Mouse (Mus musculus): ENCODE measurements around the gene Cmss1. TPM values are rescaled to one million over a fixed set of nuclear protein-coding genes. Genes with fewer than 3 reads are reported as not detected.

Gene Cmss1
- total RNA-seq (2021) = 10 to 100 TPM; 66.4 to 77.2 TPM

DNA sequence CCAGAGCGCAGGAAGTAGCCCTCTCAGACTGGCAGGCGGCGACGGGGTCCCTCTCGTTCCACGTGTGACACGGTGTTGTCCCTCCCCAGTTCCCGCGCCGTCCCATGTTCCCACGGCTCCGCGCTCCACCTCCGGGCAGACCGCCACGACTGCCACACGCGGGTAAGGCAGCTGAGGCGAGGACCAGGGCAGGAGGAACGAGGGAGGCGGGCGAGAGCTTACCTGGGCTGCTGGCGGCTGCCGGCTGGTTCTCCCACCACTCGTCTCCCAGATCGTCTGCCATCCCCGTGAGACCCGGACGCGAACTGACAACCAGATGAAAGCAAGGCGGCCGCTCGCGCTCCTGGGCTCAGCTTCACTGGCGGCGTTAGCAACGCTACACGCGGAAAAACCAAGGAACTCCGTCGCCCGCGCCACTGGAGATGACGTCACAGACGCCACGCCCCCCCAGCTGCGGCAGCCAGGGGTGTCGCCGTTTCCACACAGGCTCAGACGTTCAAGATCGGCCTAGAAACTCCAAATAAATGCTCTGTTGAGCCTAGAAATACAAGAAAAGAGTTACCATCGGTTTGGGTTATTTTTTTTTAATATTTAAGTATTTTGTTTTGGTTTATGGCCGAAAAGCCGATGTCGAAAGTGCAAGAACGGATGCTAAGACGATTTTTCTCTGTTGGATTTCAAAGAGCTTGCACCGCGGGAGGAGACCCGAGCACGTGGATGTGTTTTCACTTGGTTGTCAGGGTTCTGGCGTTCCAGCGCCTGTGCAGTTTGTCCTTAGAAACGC, at the start of gene Cmss1:
Cmss1 (minus strand) TSS at position 421 of the 784 bp plus-strand sequence.
- DNase-seq = peak; percentile 86 to 89
- intact Hi-C loops (cut with DNase I) = no loop called here

DNA sequence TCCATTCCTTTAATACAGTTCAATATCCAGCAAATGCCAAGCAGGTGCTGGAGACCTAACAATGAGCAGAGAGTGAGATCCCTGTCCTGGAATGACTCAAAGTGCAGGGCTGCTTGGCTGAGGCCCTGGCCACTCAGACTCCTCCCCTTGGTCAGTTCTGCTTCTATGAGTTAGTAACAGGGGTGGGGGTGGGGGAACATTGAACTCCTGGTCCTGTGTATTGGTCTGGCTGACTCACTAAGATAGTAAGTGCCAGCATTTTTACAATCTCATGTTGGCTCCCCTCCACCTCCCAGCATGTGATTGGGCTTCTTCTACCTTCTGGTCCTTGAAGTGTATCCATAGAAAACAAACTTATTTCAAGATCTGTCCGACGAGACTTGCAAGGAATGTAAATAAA, 43.2 kb upstream of the Cmss1 start:
- no peak for DNase-seq
- intact Hi-C loops (cut with DNase I) = no loop called here

DNA sequence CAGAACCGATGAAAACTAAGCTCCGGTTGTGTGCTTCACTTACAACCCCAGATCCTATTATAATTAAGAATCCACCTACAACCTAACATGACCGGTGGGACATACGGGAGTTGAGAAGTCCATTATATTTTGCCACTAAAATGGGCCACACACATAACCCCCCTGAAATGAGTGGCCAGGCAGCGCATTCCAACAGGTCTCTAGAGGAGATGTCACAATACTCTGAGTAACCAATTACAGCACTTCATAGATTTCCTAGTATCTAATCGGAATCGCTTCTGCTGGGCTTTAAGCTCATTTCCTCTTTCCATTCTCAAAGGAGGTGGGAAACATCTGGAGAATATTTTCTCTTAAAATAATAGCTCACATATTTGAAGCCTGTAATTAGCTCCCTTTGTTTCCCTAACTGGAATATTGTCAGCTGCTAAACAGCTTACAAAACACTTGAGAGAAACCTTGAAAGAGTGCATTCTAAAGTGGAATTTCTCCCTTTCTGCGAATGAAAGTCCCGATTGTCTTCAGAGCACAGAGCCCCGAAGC, 34.8 kb upstream of the Cmss1 start:
- no peak for DNase-seq
- intact Hi-C loops (cut with DNase I) = loop anchor here (5.0 kb wide), 1 partner anchor 211 kb away; no protein-coding TSS in a partner anchor

DNA sequence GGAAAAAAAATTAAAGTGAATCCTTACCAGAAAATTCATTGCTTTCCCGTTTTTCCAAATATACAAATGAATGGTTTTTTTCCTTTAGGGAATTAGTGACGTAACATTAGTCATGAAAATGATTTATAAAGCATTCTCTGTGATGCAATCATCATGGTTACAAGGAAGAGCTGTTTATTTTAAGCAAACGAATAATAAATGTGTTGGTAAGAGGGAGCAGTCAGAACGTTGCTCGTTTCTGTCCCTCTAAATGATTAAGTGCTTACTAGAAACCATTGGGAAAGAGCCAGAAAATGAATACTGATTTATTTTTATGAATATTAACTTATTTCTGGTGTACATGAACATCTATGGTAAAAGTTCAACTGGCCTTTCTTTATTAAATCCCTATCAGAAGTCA, 28.1 kb upstream of the Cmss1 start:
- intact Hi-C loops (cut with DNase I) = loop anchor here (1.0 to 10.0 kb wide), 4 partner anchors 33 to 1030 kb away; no protein-coding TSS in a partner anchor
- DNase-seq = no peak

GRCm38 (mm10) chr16:57634191-57634590, 27.5 kb upstream of the Cmss1 start:
- intact Hi-C loops (cut with DNase I) = loop anchor here (1.0 to 10.0 kb wide), 4 partner anchors 33 to 1031 kb away; no protein-coding TSS in a partner anchor
- DNase-seq = peak; percentile 74 to 75

DNA sequence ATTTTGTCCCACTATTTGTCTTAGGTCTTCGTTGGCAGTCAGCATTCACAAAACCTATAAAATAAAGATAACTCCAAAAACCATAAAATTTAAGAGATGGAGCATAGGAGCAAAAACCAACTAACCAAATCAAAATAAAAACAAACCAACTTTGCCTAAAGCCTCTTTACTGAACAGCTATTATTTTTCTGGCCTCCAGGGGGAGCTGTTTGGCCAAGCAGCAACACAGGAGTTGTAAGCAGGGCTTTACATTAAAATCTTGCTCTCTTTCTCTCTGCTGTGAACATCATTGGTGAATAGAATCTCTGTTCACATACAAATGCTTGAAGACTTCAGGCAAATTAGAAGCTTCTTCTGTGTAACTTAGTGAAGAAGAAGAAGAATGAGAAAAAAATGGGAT, 5.1 kb upstream of the Cmss1 start:
- intact Hi-C loops (cut with DNase I) = loop anchor here (5.0 kb wide), 1 partner anchor 671 kb away; no protein-coding TSS in a partner anchor
- DNase-seq = peak; percentile 14 to 37

DNA sequence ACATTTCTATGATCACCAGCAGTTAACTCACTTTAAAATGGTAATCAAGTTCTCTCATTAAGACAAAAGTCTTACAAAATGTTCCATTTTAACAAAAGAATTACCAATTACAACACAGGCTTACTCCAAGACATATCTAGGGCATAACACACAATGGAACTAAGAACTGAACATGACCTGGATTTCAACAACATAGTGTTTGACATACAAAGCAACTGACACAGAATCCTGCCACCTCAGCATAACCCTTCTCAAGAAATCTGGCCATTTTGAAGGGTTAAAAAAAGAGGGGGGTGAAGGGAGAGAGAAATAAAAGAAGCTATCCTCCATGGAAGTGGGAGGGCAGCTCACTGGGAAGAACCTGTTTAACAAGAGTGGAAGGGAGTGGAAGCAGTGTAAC, 5.6 kb downstream of the Cmss1 start:
- DNase-seq = no peak
- intact Hi-C loops (cut with DNase I) = no loop called here

- intact Hi-C loops (cut with DNase I) = no loop called here
These were observed 9.2 kb downstream of the Cmss1 start for GRCm38 (mm10) chr16:57597295-57597957.

GRCm38 (mm10) chr16:57593422-57594157, 13.1 kb downstream of the Cmss1 start:
- DNase-seq = no peak
- intact Hi-C loops (cut with DNase I) = loop anchor here (5.0 kb wide), 2 partner anchors 231 to 426 kb away; partner anchors contain the start of gene Nit2

More at GRCm38 (mm10) chr16:57597295-57597957, 9.2 kb downstream of the Cmss1 start:
- DNase-seq = no peak

- DNase-seq = no peak
- intact Hi-C loops (cut with DNase I) = no loop called here
These were observed 21.5 kb downstream of the Cmss1 start for GRCm38 (mm10) chr16:57585201-57585600.

DNA sequence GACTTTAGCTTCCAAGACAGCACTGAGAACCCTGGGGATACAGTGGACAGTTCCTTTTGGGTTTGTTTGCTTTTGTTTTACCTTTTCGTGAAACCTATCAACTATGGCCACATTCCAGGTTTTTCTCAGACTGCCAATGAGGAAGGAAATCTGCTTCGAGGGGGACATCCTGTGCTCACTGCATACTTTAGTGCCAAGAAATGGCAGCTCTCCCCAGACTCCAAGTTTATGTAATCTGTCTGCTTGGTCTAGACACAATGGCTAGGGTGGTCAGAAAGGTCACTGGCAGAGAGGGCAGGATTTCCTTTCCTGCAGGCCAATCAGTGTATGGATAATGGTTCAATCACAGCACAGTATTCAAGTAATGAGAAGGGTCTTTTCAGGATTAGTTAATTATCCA, 24.7 kb downstream of the Cmss1 start:
- DNase-seq = no peak
- intact Hi-C loops (cut with DNase I) = no loop called here

DNA sequence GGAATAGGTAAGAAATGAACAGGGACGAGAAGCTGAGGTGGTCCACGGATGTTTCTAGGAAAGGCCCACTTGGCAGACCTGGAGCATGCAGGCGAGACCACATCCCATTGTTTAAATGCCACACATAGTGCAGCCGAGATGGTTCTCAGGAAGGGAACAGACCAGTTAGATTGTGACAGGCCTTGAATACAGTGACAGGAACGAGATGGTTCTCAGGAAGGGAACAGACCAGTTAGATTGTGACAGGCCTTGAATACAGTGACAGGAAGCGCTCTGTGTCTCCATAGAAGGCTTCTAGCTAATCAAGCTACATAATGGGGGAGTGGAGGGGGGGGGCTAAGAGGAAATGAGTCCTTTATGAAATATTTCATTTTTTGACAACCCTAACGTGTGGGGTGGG, 26.6 kb downstream of the Cmss1 start:
- intact Hi-C loops (cut with DNase I) = loop anchor here (1.0 kb wide), 1 partner anchor 336 kb away; no protein-coding TSS in a partner anchor
- DNase-seq = no peak

DNA sequence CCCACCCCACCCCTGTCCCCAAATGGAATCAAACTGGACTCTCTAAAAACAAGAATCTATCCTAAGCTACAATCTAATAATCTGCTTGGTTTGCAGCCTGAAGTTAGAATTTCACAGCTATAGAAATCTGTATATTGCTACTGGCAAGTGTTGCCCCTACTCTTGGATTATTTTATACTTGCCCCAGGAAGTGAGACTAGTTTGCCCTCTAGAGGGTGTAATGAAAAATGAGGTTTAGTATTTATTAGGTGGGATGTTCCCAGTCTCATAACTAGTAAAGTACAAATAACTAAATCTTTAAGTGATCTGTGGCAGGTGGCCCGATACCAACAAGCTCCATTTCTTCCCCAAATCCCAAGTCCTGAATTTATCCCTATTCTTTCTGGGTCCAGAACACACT, 29.1 kb downstream of the Cmss1 start:
- intact Hi-C loops (cut with DNase I) = loop anchor here (2.0 to 5.0 kb wide), 3 partner anchors 45 to 179 kb away; no protein-coding TSS in a partner anchor
- DNase-seq = no peak

GRCm38 (mm10) chr16:57575764-57576388, 30.8 kb downstream of the Cmss1 start:
- intact Hi-C loops (cut with DNase I) = loop anchor here (2.0 to 5.0 kb wide), 3 partner anchors 44 to 177 kb away; no protein-coding TSS in a partner anchor

DNA sequence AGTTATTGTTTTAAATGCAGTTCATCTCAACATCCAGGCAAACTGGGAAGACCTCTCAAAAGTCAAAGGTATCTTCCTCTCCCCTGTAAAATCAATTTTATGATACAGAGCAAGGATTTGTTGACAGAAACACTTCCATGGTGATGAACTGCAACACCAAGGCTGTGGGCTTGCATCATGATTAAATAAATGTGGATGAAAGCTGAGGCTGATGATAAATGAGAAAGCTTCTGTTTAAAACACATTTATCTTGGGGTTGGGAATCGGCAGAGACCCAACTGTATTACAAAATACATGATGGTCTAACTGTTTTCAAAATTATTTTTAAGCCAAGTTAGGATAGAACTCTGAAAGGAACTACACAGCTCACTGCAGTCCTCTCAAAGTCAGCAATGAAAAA, 32.8 kb downstream of the Cmss1 start:
- intact Hi-C loops (cut with DNase I) = loop anchor here (2.0 kb wide), 1 partner anchor 17 kb away; no protein-coding TSS in a partner anchor

More at GRCm38 (mm10) chr16:57575764-57576388, 30.8 kb downstream of the Cmss1 start:
- no peak for DNase-seq

GRCm38 (mm10) chr16:57570789-57571311, 35.8 kb downstream of the Cmss1 start:
- intact Hi-C loops (cut with DNase I) = no loop called here
- no peak for DNase-seq

More for the DNA sequence above, 32.8 kb downstream of the Cmss1 start:
- no peak for DNase-seq

DNA sequence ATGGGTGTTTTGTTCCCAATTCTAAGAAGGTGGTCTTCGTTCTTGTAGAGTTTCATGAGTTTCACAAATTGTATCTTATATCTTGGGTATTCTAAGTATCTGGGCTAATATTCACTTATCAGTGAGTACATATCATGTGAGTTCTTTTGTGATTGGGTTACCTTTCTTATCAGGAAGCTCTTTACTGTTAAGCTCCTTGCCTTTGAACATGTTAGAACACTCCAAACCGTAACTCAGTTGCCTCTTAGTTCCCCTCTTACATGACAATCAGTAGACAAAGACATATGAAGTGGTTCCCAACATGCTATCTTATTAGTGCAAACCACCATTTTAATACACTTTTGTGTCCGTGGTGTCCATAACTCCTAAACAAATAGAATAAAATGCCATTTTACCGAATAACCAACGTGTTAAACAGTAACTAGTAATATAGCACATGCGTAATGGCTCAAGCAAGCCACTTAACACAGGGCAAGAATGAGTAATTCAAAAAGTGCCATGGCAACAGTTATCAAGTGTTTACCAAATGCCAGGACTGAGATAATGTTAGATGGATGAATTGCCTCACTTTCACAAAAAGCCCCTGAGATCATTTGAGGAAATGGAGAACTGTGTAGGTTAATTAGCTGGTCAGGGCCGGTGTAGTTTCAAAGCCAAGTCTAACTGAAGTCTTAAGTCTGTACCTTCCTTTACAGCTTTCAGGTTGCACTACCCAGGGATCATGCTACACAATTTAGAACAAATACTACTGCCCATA, 37.8 kb downstream of the Cmss1 start:
- no peak for DNase-seq
- intact Hi-C loops (cut with DNase I) = no loop called here

GRCm38 (mm10) chr16:57566215-57566614, 40.4 kb downstream of the Cmss1 start:
- intact Hi-C loops (cut with DNase I) = no loop called here
- no peak for DNase-seq

DNA sequence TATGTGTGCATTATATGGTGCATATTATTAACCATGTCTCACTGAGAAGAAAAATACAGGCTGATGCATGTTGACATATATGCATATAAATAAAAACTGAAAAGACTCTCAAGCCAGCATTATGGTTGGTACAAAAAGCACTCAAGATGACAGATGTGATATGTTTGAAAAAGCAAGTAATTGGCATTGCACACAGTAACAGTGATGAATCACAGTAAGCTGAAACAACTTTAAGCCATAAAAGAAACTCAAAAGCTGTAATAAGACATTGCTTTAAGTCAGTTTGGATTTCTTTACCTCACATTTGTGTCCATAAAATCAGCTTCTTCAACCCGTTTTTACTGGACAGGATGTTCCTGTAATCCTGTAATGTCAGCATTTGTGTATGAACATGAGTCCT, 41.9 kb downstream of the Cmss1 start:
- intact Hi-C loops (cut with DNase I) = no loop called here
- no peak for DNase-seq

All from heart, postnatal 36 days (tissue).